Mouse (Mus musculus): Measurements from ENCODE around the gene Morf4l1. TPM values are rescaled to one million over a fixed set of nuclear protein-coding genes. Genes with fewer than 3 reads are reported as not detected.
"Not testable (repeated sequence)": the region's sequence is repeated elsewhere in the genome, so short reads cannot be mapped to it uniquely, and the experiment has no call there.

Gene Morf4l1
- polyA plus RNA-seq, 1 experiment: 261 TPM

DNA sequence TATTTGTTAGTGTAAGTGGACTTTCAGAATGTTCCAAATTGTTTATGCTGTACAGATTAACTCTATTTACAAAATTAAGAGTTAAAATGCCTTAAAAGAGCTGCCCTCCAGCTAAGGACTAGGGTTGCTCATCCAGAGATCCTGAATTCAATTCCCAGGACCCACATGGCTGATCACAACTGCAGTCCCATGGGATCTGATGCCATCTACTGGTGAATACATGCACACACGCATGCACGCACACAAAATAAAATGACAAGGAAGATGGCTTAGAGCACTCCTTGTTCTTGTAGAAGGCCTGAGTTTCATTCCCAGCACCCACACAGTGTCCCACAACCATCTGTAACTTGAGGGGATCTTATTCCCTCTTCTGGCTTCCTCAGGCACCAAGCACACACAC, 13.8 kb downstream of the Morf4l1 start:
- no peak overlapping the region for H3K4me3 ChIP-seq (ENCODE audit: insufficient read depth, low read depth, low read length)
- 57% methylated on average over 2 of the region's 2 CpGs for WGBS
- H3K4me1 ChIP-seq (ENCODE audit: control insufficient read depth, insufficient read depth, low read length): 0 out of 2 replicates have a peak, but pooled peaks cover 3% of the 10 kb centered on the region
- TF ChIP-seq CTCF (IDR thresholded peaks at IDR 0.05; ENCODE audit: insufficient read depth, low read depth, low read length): no peak
- no peak for TF ChIP-seq POLR2A (IDR thresholded peaks at IDR 0.05; ENCODE audit: insufficient read depth, low read depth, low read length)
- H3K27ac ChIP-seq (ENCODE audit: insufficient read depth, low read depth, low read length): no peak overlapping the region

DNA sequence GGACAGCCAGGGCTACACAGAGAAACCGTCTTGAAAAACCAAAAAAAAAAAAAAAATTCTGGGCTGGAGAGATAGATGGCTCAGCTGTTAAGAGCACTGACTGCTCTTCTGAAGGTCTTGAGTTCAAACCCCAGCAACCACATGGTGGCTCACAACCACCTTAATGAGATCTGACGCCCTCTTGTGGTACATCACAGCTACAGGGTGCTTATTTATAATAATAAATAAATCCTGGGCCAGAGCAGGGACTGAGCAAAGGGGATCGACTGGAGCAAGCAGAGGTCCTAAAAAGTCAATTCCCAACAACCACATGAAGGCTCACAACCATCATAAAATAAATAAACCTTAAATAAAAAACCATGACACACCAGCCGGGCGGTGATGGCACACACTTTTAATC, 15.6 kb downstream of the Morf4l1 start:
- WGBS: 83% methylated on average over 5 of the region's 5 CpGs

DNA sequence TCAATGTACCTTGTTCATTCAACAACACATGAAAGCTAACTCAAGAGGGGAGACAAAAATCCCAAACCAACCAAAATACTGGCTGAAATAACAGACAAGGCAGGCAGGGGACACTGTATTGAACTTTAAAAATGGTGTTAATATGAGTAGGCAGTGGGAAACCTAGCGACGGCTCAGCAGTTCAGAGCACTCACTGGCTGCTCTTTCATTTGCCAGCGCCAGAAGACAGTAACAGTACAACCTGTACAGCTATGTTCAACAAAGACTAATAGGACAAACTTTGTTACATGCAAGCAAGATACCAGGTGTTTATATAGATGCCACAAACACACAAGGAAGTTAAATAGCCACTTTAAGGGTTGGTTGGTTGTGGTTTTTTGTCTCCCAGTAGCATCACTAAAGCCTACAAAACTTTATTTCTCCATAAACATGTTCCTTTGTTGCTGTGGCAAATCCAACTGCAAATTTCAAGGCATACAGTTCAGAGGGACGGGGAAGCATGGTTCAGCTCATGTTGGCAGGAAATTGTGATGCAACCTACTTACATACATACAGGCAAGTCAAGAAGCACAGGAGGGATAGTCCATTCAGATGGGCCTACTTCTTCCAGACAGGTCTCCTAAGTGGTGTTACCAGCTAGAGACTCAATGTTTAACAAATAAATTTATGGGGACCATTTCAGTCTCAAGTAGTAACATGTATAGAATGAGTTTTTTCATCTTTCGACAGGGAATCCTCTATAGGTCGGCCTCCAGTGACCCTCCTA, 25.1 kb downstream of the Morf4l1 start:
- H3K27ac ChIP-seq (ENCODE audit: insufficient read depth, low read depth, low read length): no peak overlapping the region
- WGBS: 92% methylated on average over 6 of the region's 6 CpGs

More for the DNA sequence above, 15.6 kb downstream of the Morf4l1 start:
- no peaks in the 10 kb centered on the region for H3K4me1 ChIP-seq (ENCODE audit: control insufficient read depth, insufficient read depth, low read length)
- TF ChIP-seq POLR2A (IDR thresholded peaks at IDR 0.05; ENCODE audit: insufficient read depth, low read depth, low read length): no peak
- no peak for TF ChIP-seq CTCF (IDR thresholded peaks at IDR 0.05; ENCODE audit: insufficient read depth, low read depth, low read length)
- H3K4me3 ChIP-seq (ENCODE audit: insufficient read depth, low read depth, low read length): no peak overlapping the region
- no peak overlapping the region for H3K27ac ChIP-seq (ENCODE audit: insufficient read depth, low read depth, low read length)

DNA sequence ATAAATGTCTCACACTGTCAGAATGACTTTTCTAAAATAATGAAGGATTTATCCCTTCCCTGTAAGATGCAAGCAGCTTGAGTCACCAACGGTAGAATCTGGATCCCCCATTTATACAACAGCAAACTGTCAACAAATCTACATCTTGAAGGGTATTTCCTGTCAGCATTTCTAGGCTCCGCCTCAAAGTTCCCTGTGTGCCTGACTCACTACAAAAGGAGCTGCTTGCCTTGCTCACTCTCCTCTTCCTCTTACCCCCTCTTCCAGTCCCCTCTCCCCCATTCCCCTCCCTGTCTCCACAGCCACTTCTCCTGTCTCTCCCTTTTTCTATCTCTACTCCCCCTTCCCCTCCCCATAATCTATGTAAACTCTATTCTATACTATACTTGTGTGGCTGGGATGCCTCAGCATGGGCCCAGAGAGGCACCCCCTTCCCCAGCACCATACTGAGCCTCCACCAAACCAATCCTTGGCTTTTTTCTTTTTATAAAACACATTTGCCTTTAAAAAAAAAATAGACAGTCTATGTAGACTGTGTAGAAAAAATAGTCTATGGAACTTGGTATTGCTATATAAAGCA, 26.6 kb downstream of the Morf4l1 start:
- no peak for TF ChIP-seq CTCF (IDR thresholded peaks at IDR 0.05; ENCODE audit: insufficient read depth, low read depth, low read length)
- TF ChIP-seq POLR2A (IDR thresholded peaks at IDR 0.05; ENCODE audit: insufficient read depth, low read depth, low read length): no peak
- no peaks in the 10 kb centered on the region for H3K4me1 ChIP-seq (ENCODE audit: control insufficient read depth, insufficient read depth, low read length)
- H3K27ac ChIP-seq (ENCODE audit: insufficient read depth, low read depth, low read length): no peak overlapping the region
- WGBS: 90% methylated on average over 2 of the region's 2 CpGs
- no peak overlapping the region for H3K4me3 ChIP-seq (ENCODE audit: insufficient read depth, low read depth, low read length)

More for the DNA sequence above, 25.1 kb downstream of the Morf4l1 start:
- Histone ChIP-seq H3K4me3 (ENCODE audit: insufficient read depth, low read depth, low read length) (no peak overlapping the region), H3K4me1 (ENCODE audit: control insufficient read depth, insufficient read depth, low read length) (no peaks in the 10 kb centered on the region)
- TF ChIP-seq POLR2A (IDR thresholded peaks at IDR 0.05; ENCODE audit: insufficient read depth, low read depth, low read length): no peak
- no peak for TF ChIP-seq CTCF (IDR thresholded peaks at IDR 0.05; ENCODE audit: insufficient read depth, low read depth, low read length)

DNA sequence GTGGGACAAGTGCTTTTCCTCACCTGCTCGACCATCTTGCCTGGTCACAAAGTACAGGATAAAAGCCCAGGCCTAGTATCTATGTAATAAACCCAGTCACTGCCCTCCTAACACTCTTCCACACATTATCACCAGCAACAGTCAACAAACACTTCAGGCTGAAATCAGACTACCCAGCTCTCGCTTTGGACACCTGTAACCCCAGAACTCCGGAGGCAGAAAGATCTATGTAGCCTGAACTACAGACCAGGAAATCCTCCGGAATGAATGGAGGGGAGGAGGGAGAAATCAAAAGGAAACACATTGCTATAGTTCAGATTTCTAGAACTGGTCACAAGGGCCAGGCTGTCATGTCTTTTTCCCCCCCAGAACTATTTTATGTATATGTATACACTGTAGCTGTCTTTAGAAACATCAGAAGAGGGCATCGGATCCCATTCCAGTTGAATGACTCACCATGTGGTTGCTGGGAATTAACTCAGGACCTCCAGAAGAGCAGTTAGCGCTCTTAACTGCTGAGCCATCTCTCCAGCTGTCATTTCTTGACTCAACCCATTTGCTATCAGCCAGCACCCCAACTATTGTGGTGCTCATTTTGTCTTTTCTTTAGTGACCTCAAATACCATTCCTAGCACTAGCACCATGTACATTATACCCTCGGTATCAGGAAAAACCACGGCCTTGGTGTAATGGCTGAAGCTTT, 29.7 kb downstream of the Morf4l1 start:
- H3K4me3 ChIP-seq (ENCODE audit: insufficient read depth, low read depth, low read length): no peak overlapping the region
- no peaks in the 10 kb centered on the region for H3K4me1 ChIP-seq (ENCODE audit: control insufficient read depth, insufficient read depth, low read length)
- TF ChIP-seq POLR2A (IDR thresholded peaks at IDR 0.05; ENCODE audit: insufficient read depth, low read depth, low read length) (no peak), CTCF (IDR thresholded peaks at IDR 0.05; ENCODE audit: insufficient read depth, low read depth, low read length) (no peak)
- no peak overlapping the region for H3K27ac ChIP-seq (ENCODE audit: insufficient read depth, low read depth, low read length)
- 85% methylated on average over 8 of the region's 8 CpGs for WGBS

DNA sequence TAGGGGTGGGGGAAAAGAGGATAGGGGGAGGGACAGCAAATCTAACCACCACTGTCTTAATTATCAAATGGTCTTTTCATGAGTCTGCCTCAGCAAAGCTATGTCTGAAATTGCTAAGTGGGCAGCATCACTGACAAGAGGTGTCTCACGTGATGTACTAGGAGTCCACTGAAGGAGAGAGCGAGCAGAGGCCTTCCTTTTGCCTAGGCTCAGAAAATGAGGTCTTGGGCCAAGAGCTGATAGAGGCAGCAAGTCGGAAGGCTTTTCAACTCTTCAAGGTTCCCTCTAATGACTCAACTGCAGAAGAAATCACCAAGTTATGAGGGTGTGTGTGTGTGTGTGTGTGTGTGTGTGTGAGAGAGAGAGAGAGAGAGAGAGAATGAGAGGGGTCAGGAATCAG, 30.4 kb downstream of the Morf4l1 start:
- H3K27ac ChIP-seq (ENCODE audit: insufficient read depth, low read depth, low read length): no peak overlapping the region
- 90% methylated on average over 3 of the region's 3 CpGs for WGBS

DNA sequence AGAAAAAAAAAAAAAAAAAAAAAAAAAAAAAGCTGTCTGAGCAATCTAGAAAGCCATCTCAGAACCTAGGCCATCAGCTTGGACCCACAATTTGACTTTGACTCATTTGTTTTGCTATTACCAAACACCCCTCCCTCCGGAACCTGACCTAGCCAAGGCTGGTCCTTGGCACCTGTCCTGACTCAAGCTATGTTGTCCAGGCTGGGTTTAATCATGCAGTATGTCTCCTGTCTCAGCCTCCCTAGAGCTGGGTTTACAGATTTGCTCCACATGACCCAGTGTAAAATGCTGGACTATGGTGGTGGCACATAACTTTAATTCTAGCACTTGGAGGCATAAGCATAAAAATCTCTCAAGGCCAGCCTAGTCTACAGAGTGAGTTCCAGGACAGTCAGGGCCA, 31.6 kb downstream of the Morf4l1 start:
- H3K27ac ChIP-seq (ENCODE audit: insufficient read depth, low read depth, low read length): no peak overlapping the region
- TF ChIP-seq POLR2A (IDR thresholded peaks at IDR 0.05; ENCODE audit: insufficient read depth, low read depth, low read length) (no peak), CTCF (IDR thresholded peaks at IDR 0.05; ENCODE audit: insufficient read depth, low read depth, low read length) (no peak)
- H3K4me1 ChIP-seq (ENCODE audit: control insufficient read depth, insufficient read depth, low read length): no peaks in the 10 kb centered on the region
- H3K4me3 ChIP-seq (ENCODE audit: insufficient read depth, low read depth, low read length): no peak overlapping the region
- 97% methylated on average over 1 of the region's 1 CpGs for WGBS

More for the DNA sequence above, 30.4 kb downstream of the Morf4l1 start:
- no peak overlapping the region for H3K4me3 ChIP-seq (ENCODE audit: insufficient read depth, low read depth, low read length)
- no peaks in the 10 kb centered on the region for H3K4me1 ChIP-seq (ENCODE audit: control insufficient read depth, insufficient read depth, low read length)
- TF ChIP-seq POLR2A (IDR thresholded peaks at IDR 0.05; ENCODE audit: insufficient read depth, low read depth, low read length) (no peak), CTCF (IDR thresholded peaks at IDR 0.05; ENCODE audit: insufficient read depth, low read depth, low read length) (no peak)

DNA sequence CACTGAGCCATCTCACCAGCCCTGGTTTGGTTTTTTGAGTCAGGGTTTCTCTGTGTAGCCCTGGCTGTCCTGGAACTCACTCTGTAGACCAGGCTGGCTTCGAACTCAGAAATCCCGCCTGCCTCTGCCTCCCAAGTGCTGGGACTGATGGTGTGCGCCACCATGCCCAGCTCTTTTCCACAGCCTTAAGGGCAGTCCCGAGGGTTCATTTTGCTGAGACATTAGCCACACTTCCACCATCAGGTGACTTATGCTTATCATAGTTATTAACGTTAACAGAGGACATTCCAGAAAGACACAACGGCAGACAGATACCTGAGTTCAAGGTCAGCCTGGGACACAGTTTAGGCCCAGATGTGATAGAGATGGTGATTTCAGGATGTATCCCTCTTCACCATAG, 32.6 kb downstream of the Morf4l1 start:
- H3K4me1 ChIP-seq (ENCODE audit: control insufficient read depth, insufficient read depth, low read length); H3K4me3 ChIP-seq (ENCODE audit: insufficient read depth, low read depth, low read length); H3K27ac ChIP-seq (ENCODE audit: insufficient read depth, low read depth, low read length): not testable (repeated sequence)
- 95% methylated on average over 6 of the region's 6 CpGs for WGBS

DNA sequence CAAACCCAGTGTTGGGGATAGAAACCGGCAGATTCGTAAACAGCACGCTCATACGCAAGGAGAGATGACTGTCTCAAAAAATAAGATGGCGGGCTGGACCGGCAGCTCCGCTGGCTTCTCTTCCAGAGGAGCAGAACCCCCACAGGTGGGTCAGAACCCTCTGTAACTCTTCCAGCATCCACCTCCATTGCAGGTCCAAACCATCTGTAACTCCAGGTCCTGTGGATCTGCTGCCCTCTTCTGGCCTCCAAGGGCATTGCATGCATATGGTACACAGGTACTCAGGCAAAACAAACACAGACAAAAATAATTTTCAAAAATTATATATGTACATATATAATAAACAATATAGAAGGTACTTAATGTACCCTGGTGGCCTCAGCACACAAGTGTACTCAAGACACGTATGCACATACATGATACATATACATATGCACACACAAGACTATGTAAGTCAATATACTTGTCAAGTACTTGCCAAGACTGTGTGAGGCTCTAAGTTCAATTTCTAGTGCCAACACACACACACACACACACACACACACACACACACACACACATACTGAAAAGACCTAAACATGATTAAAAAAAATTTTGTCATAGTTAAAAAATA, 37.6 kb downstream of the Morf4l1 start:
- WGBS: 68% methylated on average over 8 of the region's 8 CpGs
- H3K27ac ChIP-seq (ENCODE audit: insufficient read depth, low read depth, low read length): no peak overlapping the region
- no peak for TF ChIP-seq CTCF (IDR thresholded peaks at IDR 0.05; ENCODE audit: insufficient read depth, low read depth, low read length)
- TF ChIP-seq POLR2A (IDR thresholded peaks at IDR 0.05; ENCODE audit: insufficient read depth, low read depth, low read length): no peak

More for the DNA sequence above, 37.6 kb downstream of the Morf4l1 start:
- Histone ChIP-seq H3K4me3 (ENCODE audit: insufficient read depth, low read depth, low read length) (no peak overlapping the region), H3K4me1 (ENCODE audit: control insufficient read depth, insufficient read depth, low read length) (no peaks in the 10 kb centered on the region)

Data from olfactory bulb, adult 2 months (tissue).